Mouse (Mus musculus) large intestine, adult 2 months (tissue): ENCODE measurements around the gene Camkmt. TPM values are rescaled to one million over a fixed set of nuclear protein-coding genes. Genes with fewer than 3 reads are reported as not detected.

Source experiments
- polyA plus RNA-seq: library from polyadenylated mRNA; depleted of rRNA; stranded (reverse); fragments of >200 nt; gene quantifications from 2 replicates; pipeline ENCODE4 v1.2.3, GENCODE M21; 2012; rRNA removed

Gene Camkmt
- polyA plus RNA-seq, 1 experiment: 1.9 TPM

Other genes starting within 250 kb of the Camkmt start
- gene Ppm1b, start 133.8 kb upstream of the Camkmt start, polyA plus RNA-seq: 21.4 and 29.6 TPM in 2 replicates
- gene Slc3a1, start 62.2 kb upstream of the Camkmt start, polyA plus RNA-seq: 78.4 and 113 TPM in 2 replicates
- 9.4 and 13.1 TPM in 2 replicates for gene Prepl, start 311 bp upstream of the Camkmt start, polyA plus RNA-seq